Mouse (Mus musculus): ENCODE results near the gene Mthfd1.

Mthfd1 gene

GRCm38 (mm10) chr12:76361405-76362302 is 106.6 kb downstream of the Mthfd1 start:
- DNase-seq, result no peak

- DNase-seq, result no peak
These were observed 107.2 kb downstream of the Mthfd1 start for GRCm38 (mm10) chr12:76362303-76362676.

- no peak for DNase-seq
These were observed 111.2 kb downstream of the Mthfd1 start for GRCm38 (mm10) chr12:76366276-76366675.

- DNase-seq, result peak; percentile 49 to 54
These were observed 112.2 kb downstream of the Mthfd1 start for GRCm38 (mm10) chr12:76367096-76367995.

- DNase-seq, result peak; percentile 15 to 23
These were observed 113.2 kb downstream of the Mthfd1 start for GRCm38 (mm10) chr12:76368201-76368789.

GRCm38 (mm10) chr12:76368790-76369205 is 113.7 kb downstream of the Mthfd1 start:
- peak; percentile 83 to 88 for DNase-seq

Data from cerebellum, postnatal 14 days (tissue).